Mouse (Mus musculus): ENCODE data around the gene Rabgap1l.

GRCm38 (mm10) chr1:160774166-160774565 lies 18.8 kb downstream of the Rabgap1l start:
- no peak for TF ChIP-seq GATA1 (IDR thresholded peaks at IDR 0.05; ENCODE audit: borderline replicate concordance, low read length)
- TF ChIP-seq FLI1 (IDR thresholded peaks at IDR 0.05; ENCODE audit: low read length), result no peak
